Mouse (Mus musculus): ENCODE data around the gene Isyna1.

The Isyna1 gene

DNA sequence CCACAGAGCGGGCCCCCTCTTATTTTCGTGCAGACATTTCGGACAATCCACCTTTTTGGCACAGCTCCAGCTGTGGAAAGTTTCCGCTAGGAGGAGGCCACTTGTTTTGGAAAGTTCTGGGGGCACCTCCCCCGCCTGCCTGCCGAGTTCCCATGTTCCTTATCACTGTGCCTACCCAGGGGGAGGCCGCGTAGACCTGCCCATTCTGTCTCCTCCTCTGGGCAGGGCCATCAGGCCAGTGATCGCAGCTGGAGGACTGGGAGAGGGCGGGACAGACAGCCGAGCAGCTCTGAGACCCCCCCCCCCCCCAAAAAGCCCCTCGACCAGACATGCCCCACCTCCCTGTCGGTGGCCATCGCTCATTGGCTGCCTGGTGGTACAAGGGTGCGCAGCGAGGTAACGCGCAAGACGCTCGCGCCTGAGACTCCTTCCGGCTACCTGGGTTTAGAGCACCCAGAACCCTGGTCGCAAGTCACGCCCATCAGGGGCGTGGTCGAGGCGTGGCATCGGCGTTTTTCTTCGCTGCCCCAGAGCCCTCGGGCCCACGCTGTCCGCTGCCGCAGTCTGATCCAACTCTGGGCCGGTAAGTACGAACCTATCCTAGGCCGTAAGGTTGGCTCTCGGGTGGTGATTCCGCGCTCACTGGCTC is at the start of gene Isyna1:
TSS of gene Isyna1 (plus strand) at position 413 of the 649 bp plus-strand sequence.
- DNase-seq (ENCODE audit: low read depth, low spot score): peak; percentile 71

GRCm38 (mm10) chr8:70546412-70546811 is 47.8 kb upstream of the Isyna1 start:
- no peak for DNase-seq (ENCODE audit: low read depth, low spot score)

- DNase-seq (ENCODE audit: low read depth, low spot score): no peak
These were observed 46.4 kb upstream of the Isyna1 start for GRCm38 (mm10) chr8:70547762-70548161.

GRCm38 (mm10) chr8:70549412-70550184 is 44.6 kb upstream of the Isyna1 start:
- no peak for DNase-seq (ENCODE audit: low read depth, low spot score)

DNA sequence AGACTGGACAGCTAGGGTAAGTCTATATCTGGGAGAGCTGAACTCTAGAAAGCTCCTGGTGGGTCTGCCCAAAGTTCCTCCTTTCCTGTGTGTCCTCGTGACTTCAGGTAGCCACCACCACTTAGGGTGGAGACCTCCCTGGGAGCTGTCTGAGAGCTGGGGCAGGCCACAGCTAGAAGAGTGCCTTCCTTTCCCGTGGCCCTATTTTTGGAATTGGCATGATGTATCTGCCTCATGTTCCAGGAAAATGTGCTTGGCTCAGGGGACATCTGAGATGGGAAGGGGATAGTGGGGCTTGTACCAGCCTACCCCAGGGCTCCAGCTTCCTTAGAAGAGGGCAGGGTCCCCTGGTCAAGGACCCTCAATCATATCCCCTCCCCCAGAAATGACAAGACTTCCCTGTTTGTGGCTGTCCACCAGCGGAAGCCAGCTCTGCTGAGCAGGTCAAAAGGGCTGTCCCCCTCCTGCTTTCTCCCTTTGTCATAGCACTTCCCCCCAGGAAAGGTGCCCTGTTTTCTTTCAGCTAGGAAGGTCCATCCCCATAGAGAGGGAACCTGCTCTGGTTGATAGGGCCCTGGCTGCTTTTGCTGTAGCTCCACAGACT is 42.5 kb upstream of the Isyna1 start:
- no peak for DNase-seq (ENCODE audit: low read depth, low spot score)

GRCm38 (mm10) chr8:70552836-70553235 is 41.3 kb upstream of the Isyna1 start:
- DNase-seq (ENCODE audit: low read depth, low spot score): no peak

DNA sequence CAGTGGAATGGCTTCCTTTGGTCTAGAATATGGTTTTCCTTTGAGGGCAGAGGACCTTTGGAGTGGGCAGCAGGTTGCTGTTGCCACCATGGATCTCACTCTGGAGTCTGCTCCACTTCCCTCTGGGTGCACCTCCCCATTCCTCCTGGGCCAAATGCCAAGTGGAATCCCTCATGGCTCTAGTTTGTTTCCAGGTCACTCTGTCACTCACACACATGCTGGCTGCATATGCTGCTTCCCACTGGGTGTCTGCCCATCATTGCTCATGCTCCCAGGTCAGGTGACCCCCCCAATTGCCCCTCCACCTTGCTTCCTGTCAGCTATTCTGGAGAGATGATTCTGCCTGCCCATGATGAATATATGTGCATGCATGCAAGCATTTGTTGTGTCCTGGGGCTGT is 40.4 kb upstream of the Isyna1 start:
- DNase-seq (ENCODE audit: low read depth, low spot score): no peak

DNA sequence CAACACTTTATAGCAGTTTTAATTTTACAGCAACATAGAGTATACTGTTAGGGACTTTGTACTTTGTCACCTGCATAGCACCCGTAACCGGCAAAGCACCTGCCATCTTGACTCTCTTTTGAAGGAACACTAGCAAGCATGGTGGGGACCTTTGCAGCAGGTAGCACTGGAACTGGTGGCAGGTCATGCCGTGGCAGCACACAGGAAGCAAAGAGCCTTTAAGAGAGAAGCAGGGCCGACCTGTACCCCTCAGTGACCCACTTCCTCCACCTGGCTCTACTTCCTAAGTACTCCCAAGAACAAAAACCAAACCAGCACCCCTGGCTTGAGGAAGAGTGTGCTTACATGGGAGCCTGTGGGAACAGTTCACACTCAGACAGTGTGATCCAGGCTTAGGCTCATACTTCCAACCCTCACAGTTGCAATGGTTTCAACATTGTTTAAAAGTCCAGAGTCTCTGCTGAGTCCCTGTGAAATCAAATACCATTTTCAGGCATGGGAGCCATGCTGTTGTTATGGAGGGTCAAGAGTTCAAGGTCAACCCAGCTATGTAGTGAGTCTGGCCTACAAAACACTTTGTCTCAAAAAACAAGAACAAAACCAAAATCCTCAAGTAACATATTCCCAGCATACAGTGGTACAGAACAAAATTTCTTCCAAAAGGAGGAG is 39.0 kb upstream of the Isyna1 start:
- DNase-seq (ENCODE audit: low read depth, low spot score): no peak

DNA sequence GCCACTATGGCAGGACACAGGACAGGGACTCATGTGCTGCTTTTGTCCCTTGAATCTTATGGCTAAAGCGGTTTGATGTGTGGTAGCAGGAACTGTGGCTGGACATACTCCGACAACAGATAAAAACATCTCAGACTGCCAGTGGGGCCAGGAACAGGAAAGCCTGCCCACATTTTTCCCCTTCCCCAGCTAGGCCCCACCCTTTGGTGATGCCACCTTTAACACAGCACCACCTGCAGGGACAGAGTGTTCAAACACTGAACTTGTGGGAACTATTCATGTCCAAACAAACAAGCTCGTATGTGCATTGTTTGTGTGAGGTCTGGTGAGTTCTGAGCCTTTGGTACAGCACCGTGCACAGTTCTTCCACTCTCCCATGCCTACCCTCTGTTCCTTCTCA is 35.8 kb upstream of the Isyna1 start:
- DNase-seq (ENCODE audit: low read depth, low spot score): no peak

- no peak for DNase-seq (ENCODE audit: low read depth, low spot score)
These were observed 35.2 kb upstream of the Isyna1 start for GRCm38 (mm10) chr8:70558983-70559382.

DNA sequence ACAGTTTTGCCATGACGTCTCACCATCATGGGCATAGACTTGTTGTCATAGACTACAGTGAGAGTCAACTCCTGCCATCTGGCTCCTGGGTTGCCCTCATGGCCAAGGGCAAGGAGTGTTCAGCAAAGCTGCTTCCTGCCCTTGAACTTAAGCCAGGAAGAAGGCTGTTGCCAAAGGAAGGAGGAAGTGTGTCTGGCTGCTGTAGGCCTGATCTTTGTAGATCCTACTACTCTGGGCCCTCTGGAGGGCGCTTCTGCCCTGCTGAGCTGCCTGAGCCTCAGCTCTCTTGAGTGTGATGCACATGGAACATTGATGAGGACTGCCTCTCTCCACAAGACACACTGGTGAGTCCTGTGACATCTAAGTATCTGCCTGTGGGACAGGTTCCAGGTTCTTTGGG is 34.1 kb upstream of the Isyna1 start:
- DNase-seq (ENCODE audit: low read depth, low spot score): no peak

DNA sequence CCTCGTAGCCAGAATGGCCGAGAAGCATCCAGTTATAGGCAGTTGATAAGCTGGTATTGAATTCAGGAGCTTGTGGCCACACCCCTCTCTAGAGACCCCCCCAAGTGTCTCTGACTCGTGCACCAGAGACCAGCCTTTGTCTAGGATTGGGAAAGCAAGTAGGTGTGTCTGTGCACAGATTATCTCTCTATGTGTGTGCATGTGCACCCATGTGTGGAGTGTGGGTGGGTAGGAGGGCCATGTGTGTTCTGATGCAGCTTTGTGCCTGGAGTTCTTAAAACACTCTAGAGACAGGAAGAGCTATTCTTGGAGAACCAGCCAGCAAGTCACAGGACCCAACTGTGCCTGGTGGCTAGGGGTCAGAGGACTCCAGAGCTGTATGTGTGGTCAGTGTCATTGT is 33.6 kb upstream of the Isyna1 start:
- DNase-seq (ENCODE audit: low read depth, low spot score): no peak

GRCm38 (mm10) chr8:70561357-70561756 is 32.8 kb upstream of the Isyna1 start:
- no peak for DNase-seq (ENCODE audit: low read depth, low spot score)

- DNase-seq (ENCODE audit: low read depth, low spot score): no peak
These were observed 32.2 kb upstream of the Isyna1 start for GRCm38 (mm10) chr8:70561809-70562535.

GRCm38 (mm10) chr8:70562802-70563201 is 31.4 kb upstream of the Isyna1 start:
- no peak for DNase-seq (ENCODE audit: low read depth, low spot score)

GRCm38 (mm10) chr8:70563763-70564387 is 30.3 kb upstream of the Isyna1 start:
- no peak for DNase-seq (ENCODE audit: low read depth, low spot score)

GRCm38 (mm10) chr8:70564696-70565235 is 29.4 kb upstream of the Isyna1 start:
- DNase-seq (ENCODE audit: low read depth, low spot score): no peak

DNA sequence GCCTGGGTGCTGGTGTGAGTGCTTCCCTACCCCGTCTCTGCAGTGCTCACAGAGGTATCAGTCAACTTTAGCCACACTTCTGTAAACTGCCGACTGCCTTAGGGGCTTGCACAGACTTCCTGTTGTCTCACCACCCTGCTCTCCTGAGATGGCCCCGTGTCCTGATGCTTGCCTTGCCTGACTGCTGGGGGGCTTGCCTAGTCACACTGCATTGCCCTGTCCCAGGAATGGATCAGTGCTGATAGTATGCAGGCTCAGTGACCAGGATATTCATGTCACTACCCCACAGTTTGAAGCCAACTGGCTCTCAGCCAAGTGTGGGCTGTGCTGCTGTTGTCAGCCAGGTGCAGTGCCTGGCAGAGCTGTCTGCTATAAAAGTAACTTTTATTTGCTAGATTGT is 28.6 kb upstream of the Isyna1 start:
- no peak for DNase-seq (ENCODE audit: low read depth, low spot score)

GRCm38 (mm10) chr8:70570360-70570759 is 23.8 kb upstream of the Isyna1 start:
- no peak for DNase-seq (ENCODE audit: low read depth, low spot score)

DNA sequence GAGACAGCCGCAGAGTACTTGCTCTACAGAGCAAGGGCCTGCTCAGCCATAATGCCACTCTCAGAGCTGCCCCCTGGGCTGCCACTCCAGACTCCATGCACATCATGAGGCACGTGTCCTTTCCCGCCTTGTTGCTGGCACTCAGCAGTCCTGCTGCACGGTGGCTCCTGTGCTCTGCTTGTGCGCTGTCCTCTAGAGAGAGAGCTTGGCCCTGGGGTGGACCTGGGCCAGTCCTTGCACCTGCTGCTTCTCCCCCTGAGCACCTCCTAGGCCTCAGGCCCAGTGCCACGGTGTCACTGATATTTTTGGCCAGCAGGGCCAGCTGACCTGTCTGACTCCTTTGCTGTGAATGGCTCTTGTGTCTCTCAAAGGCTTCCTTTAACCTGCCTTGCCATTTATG is 23.2 kb upstream of the Isyna1 start:
- no peak for DNase-seq (ENCODE audit: low read depth, low spot score)

GRCm38 (mm10) chr8:70574302-70574701 is 19.9 kb upstream of the Isyna1 start:
- DNase-seq (ENCODE audit: low read depth, low spot score): no peak
